Mouse (Mus musculus): Measurements from ENCODE around the gene Itgb8. TPM values are rescaled to one million over a fixed set of nuclear protein-coding genes. Genes with fewer than 3 reads are reported as not detected.

Gene Itgb8
- total RNA-seq, 2 experiments from 2014 or later: 31.4 to 31.6 TPM

- intact Hi-C loops (cut with DNase I): no loop called here
- no peak for DNase-seq
Observed at GRCm38 (mm10) chr12:119210073-119210425, 28.6 kb downstream of the Itgb8 start.

- no peak for DNase-seq
- intact Hi-C loops (cut with DNase I): no loop called here
Observed at GRCm38 (mm10) chr12:119209384-119210072, 29.1 kb downstream of the Itgb8 start.

GRCm38 (mm10) chr12:119207464-119207801 is 31.2 kb downstream of the Itgb8 start:
- intact Hi-C loops (cut with DNase I): no loop called here
- DNase-seq: no peak

- DNase-seq: peak; percentile 85
- intact Hi-C loops (cut with DNase I): no loop called here
Observed at GRCm38 (mm10) chr12:119206711-119207463, 31.7 kb downstream of the Itgb8 start.

- DNase-seq: no peak
- intact Hi-C loops (cut with DNase I): no loop called here
Observed at GRCm38 (mm10) chr12:119204411-119204810, 34.2 kb downstream of the Itgb8 start.

- intact Hi-C loops (cut with DNase I): no loop called here
- no peak for DNase-seq
Observed at GRCm38 (mm10) chr12:119202766-119203165, 35.8 kb downstream of the Itgb8 start.

GRCm38 (mm10) chr12:119195145-119195544 is 43.5 kb downstream of the Itgb8 start:
- no peak for DNase-seq
- intact Hi-C loops (cut with DNase I): no loop called here

GRCm38 (mm10) chr12:119189814-119190213 is 48.8 kb downstream of the Itgb8 start:
- no peak for DNase-seq
- intact Hi-C loops (cut with DNase I): no loop called here

- no peak for DNase-seq
- intact Hi-C loops (cut with DNase I): no loop called here
Observed at GRCm38 (mm10) chr12:119185441-119185840, 53.2 kb downstream of the Itgb8 start.

GRCm38 (mm10) chr12:119182215-119182924 is 56.2 kb downstream of the Itgb8 start:
- intact Hi-C loops (cut with DNase I): no loop called here

GRCm38 (mm10) chr12:119176017-119176416 is 62.6 kb downstream of the Itgb8 start:
- intact Hi-C loops (cut with DNase I): no loop called here
- no peak for DNase-seq

More at GRCm38 (mm10) chr12:119182215-119182924, 56.2 kb downstream of the Itgb8 start:
- no peak for DNase-seq

GRCm38 (mm10) chr12:119169828-119170539 is 68.6 kb downstream of the Itgb8 start:
- no peak for DNase-seq
- intact Hi-C loops (cut with DNase I): no loop called here

GRCm38 (mm10) chr12:119169143-119169542 is 69.5 kb downstream of the Itgb8 start:
- intact Hi-C loops (cut with DNase I): no loop called here
- DNase-seq: no peak

- DNase-seq: peak; percentile 29
- intact Hi-C loops (cut with DNase I): no loop called here
Observed at GRCm38 (mm10) chr12:119165115-119165514, 73.5 kb downstream of the Itgb8 start.

- intact Hi-C loops (cut with DNase I): no loop called here
- DNase-seq: peak; percentile 83
Observed at GRCm38 (mm10) chr12:119164672-119165071, 73.9 kb downstream of the Itgb8 start.

GRCm38 (mm10) chr12:119164176-119164575 is 74.4 kb downstream of the Itgb8 start:
- peak; percentile 53 for DNase-seq
- intact Hi-C loops (cut with DNase I): no loop called here

- intact Hi-C loops (cut with DNase I): no loop called here
- no peak for DNase-seq
Observed at GRCm38 (mm10) chr12:119160786-119161185, 77.8 kb downstream of the Itgb8 start.

- DNase-seq: no peak
- intact Hi-C loops (cut with DNase I): no loop called here
Observed at GRCm38 (mm10) chr12:119159254-119159933, 79.2 kb downstream of the Itgb8 start.

- intact Hi-C loops (cut with DNase I): no loop called here
- DNase-seq: no peak
Observed at GRCm38 (mm10) chr12:119157686-119158085, 80.9 kb downstream of the Itgb8 start.

GRCm38 (mm10) chr12:119157068-119157467 is 81.5 kb downstream of the Itgb8 start:
- intact Hi-C loops (cut with DNase I): no loop called here
- DNase-seq: no peak
